Mouse (Mus musculus) CH12.LX (cell line): ENCODE measurements around the gene Abcb9.
A peak's percentile ranks its signal among the peaks of the same experiment; 100 is the strongest.

ENCODE experiments used
- CTCF ChIP-seq, 2 experiments: IDR thresholded peaks in 1 of 2; conservative IDR thresholded peaks in 1 of 2; 2 replicates each; pipeline ENCODE4 v1.5.1; 2011 to 2012; ENCODE audit warnings: low read depth in 2 of 2, low read length in 2 of 2, improper control_type of control experiment in 1 of 2, inconsistent platforms in 1 of 2, mild to moderate bottlenecking in 1 of 2, moderate library complexity in 1 of 2
- E2F4 ChIP-seq: IDR thresholded peaks from 2 replicates; pipeline ENCODE4 v1.6.1; 2011; ENCODE audit warnings: low read depth, low read length, improper control_type of control experiment; ENCODE audit not compliant: insufficient replicate concordance
- HCFC1 ChIP-seq: IDR thresholded peaks from 2 replicates; pipeline ENCODE4 v1.6.1; 2012; ENCODE audit warnings: low read depth, mild to moderate bottlenecking, inconsistent platforms, low read length, improper control_type of control experiment
- MAFK ChIP-seq: IDR thresholded peaks from 2 replicates; pipeline ENCODE4 v1.6.1; 2011; ENCODE audit warnings: low read length, improper control_type of control experiment; ENCODE audit not compliant: insufficient replicate concordance
- POLR2A ChIP-seq: IDR thresholded peaks from 2 replicates; pipeline ENCODE4 v1.6.1; 2011; ENCODE audit warnings: low read depth, mild to moderate bottlenecking, improper control_type of control experiment, low read length
- USF2 ChIP-seq: conservative IDR thresholded peaks from 2 replicates; pipeline ENCODE4 v1.6.1; 2011; ENCODE audit warnings: low read depth, low read length, improper control_type of control experiment

DNA sequence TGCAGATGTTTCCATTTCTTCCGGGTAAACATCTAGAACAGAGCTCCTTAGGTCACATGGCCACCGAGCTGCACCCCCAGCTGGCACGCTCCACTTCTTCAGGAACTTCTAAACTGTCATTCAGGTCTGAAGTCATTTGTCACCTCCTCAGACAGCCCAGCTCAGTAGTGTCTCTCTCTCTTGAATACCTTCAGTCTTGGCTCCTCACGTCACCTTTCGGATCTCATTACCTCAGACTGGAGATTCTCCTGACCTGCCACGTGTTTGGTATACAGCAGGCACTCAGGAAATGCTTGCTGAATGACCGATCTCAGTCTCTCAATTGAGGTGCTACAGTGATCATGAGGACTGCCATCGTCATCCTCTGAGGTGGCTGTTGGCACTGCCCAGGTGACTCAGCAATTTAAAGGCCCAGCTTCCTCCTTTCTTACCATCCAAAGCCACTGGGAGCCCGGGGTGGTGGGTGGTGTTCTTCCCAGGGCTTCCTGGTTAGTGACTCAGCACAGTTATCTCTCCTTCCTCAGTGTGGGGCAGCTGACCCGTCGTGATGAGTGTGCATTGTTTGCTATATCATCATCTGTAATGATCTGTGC is 43.6 kb downstream of the Abcb9 start:
- no peak for TF ChIP-seq CTCF (conservative IDR thresholded peaks at IDR 0.05 in 1 of 2, IDR thresholded peaks at IDR 0.05 in 1 of 2; ENCODE audit: low read depth in 2 of 2, low read length in 2 of 2)
- TF ChIP-seq POLR2A = no peak
- no peak for TF ChIP-seq USF2
- TF ChIP-seq E2F4 = no peak
- no peak for TF ChIP-seq HCFC1
- 0 out of 2 replicates have a peak, but pooled peaks have one; percentile 13 for TF ChIP-seq MAFK
